Mouse (Mus musculus) layer of hippocampus, postnatal 14 days (tissue): Measurements from ENCODE around the gene Wfdc11. TPM values are rescaled to one million over a fixed set of nuclear protein-coding genes. Genes with fewer than 3 reads are reported as not detected.
"Not testable (repeated sequence)": the region's sequence is repeated elsewhere in the genome, so short reads cannot be mapped to it uniquely, and the experiment has no call there.

ENCODE experiments used
- DNase-seq, 2 experiments: peaks; one replicate each; pipeline ENCODE4 v3.0.0; 2021 to 2022; ENCODE audit warnings: low spot score in 2 of 2, mixed read lengths in 1 of 2
- long read RNA-seq, 2 experiments: library from polyadenylated mRNA; stranded (forward); transcript quantifications; one replicate each; pipeline ENCODE4 v2.0.0; 2021
- total RNA-seq, 2 experiments: library from RNA; stranded (reverse); gene quantifications; 2 replicates each; pipeline ENCODE4 v1.2.3; 2021

The Wfdc11 gene
- total RNA-seq: not detected
- long read RNA-seq, experiment 1: 0 reads
- long read RNA-seq, experiment 2: 0 reads

DNA sequence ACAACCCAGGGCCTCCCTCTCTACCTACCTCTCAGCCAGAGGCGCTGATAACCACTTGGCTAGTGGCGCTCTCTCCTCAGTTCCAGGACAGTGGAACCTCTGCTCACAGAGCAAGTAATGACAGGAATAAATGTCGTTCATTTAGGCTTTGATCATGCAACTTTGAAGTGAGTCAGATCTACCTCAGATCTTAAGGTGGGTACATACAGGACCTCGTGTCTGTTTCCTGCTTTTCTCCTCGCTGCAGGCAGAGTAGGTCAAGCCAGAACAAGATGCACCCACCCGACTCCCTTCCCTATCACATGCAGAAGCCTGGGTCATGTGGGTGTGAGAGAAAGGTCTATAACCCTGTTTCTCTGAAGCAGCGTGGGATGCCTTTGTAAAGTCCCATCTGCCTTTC is at the start of gene Wfdc11:
Gene Wfdc11 (minus strand): TSS at position 101 of the 400 bp plus-strand sequence.
- DNase-seq: no peak

DNA sequence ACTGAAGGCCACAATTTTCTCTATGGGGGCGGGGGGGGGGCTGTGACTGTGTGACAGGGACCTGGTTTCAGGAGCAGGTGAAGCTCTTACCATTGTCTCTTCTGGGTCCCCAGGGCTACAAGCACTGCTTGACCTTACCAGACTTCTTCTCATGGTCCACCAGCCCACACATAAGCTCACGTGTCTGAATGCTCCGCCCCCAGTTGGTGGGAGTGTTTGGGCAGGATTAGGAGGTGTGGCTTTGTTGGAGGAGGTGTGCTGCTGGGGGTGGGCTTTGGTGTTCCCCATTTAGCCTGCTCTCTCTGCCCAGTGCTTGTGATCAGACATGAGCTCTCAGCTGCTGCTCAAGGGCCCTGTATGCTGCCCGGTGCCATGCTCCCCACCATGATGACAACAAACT is 49.4 kb upstream of the Wfdc11 start:
- DNase-seq: no peak

DNA sequence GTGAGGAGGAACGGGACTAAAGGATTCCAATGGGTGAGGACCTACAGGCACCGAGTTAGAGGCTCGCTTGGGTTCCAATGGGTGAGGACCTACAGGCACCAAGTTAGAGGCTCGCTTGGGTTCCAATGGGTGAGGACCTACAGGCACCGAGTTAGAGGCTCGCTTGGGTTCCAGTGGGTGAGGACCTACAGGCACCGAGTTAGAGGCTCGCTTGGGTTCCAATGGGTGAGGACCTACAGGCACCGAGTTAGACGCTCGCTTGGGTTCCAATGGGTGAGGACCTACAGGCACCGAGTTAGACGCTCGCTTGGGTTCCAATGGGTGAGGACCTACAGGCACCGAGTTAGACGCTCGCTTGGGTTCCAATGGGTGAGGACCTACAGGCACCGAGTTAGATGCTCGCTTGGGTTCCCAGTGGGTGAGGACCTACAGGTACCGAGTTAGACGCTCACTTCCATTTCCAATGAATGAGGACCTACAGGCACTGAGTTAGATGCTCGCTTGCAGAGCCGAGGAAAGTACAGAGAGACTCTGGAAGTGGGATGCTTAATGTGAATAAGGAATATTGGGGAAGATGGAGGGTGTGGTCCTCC is 42.4 kb upstream of the Wfdc11 start:
- not testable (repeated sequence) for DNase-seq

DNA sequence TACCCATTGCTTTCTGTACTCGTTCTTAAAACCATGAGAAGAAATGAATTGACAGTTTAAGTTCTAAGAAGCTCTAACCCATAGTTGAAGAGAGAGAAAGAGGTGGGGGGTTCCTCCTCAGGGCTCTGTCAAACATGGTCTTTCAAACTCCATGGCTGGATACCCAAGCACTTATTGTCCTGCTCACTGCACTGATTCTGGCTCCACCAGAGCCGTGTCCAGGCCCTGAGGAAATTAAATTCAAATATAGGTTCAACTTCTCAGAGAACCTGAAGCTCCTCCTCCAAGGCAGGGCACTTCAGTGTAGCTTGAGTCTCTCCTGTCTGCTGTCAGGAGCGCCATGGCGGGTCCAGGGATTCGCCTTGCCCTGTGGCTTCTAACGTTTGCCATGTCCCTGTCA is 41.1 kb upstream of the Wfdc11 start, which contains the start of gene Spint5:
Gene Spint5 (plus strand): TSS at position 301 of the 400 bp plus-strand sequence.
- DNase-seq: no peak

DNA sequence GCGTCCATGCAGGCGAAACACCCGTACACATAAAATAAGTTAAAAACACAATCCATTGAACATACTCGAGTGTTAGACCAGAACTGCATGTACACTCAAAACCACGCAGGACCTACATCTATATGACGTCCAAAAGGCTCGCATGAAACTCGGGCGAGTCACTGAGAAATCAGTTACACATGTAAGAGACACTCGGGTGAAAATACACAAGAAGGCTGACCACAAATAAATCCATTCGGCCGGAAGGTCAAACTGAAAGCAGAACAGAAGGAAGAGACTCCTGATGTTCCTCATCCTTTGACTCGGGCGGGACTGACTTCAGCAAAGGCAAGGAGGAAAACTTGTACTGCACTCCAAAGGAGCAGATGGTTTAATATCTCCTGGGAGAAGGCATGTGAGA is 32.1 kb upstream of the Wfdc11 start:
- no peak for DNase-seq

DNA sequence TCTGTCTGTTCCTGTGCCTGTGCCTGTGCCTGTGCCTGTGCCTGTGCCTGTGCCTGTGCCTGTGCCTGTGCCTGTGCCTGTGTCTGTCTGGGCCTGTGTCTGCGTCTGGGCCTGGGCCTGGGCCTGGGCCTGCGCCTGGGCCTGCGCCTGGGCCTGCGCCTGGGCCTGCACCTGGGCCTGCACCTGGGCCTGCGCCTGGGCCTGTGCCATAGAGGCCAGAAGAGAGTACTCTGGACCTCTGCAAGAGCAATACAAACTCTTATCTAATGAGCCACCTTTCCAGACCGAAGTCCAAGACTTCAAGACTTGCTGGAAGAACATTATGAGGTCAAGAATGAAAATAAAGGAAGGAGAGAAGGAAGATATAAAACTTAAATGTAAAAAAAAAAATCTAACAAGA is 31.4 kb upstream of the Wfdc11 start:
- DNase-seq: no peak

DNA sequence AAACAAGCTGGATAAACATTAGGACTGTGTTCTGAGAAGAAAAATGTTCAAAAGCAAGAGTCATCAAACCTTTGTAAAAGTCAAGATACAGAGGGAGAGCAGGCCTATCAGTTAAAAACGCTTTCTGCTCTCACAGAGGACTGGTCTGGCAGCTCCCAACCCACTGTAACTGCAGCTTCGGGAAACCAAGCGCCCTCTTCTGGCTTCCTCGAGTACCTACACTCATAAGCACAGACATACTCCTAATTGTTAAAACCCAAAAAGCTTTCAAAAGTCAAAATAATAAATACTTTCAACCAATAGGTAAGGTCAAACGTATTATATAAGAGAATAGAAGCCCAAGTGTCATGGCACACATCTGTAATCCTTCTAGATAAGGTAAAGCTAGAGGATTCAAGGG is 30.3 kb upstream of the Wfdc11 start:
- no peak for DNase-seq

DNA sequence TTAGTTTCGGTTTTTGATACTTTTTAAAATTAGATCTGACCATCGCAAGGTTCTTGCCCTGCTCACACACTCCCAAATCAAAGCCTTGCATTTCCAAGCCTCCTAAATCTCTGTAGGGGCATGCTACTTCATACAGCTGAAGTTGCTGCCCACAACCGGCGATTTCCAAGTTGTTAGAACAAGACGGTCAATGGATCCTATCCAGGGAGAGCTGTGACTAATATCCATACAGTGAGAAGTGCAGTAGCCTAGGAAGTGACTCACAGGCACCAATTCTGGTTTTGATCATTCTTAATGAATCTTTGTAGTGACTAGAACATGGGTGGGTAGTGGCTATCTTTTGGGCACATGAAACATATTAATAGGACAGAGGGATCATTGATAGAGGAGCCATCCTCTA is 27.9 kb upstream of the Wfdc11 start:
- DNase-seq: no peak

DNA sequence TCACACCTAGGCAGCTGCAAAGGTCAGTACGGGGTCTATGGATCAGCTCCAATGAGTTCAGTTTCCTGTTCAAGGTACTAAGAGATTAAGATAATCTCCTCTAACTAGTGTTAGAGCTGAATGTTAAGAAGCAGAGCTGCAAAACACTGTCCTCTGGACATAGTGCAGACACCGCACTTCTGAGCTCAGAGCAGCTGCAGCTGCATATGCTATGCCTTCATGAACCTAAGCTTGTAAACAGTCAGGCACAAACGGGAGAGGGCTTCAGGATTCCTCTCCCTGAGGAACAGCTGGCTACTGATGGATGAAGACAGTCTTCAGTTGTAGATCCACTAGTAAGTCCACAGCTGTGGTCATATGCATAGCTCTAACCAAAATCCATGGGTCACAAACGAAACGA is 27.1 kb upstream of the Wfdc11 start:
- DNase-seq: no peak

DNA sequence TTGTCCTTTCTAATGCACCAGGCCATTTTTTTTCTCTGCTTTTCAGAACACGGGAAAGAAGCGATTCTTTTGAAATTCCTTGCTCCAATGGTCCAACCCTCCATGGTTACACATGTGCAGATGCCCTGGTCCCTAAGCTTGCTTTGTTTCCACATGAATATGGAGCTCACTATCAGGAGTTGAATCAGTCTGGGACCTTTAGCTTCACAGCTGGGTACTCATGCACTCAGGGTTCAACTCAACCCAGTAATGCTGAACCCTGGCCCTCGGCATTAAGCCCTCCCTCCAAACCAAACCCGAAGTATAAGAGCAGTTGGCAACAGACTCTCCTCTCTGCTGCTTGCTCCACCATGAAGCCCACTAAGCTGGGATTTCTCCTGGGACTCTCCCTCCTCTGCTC is 24.3 kb upstream of the Wfdc11 start, which contains the start of gene Spint4:
Gene Spint4 (plus strand): TSS at position 301 of the 400 bp plus-strand sequence.
- no peak for DNase-seq

DNA sequence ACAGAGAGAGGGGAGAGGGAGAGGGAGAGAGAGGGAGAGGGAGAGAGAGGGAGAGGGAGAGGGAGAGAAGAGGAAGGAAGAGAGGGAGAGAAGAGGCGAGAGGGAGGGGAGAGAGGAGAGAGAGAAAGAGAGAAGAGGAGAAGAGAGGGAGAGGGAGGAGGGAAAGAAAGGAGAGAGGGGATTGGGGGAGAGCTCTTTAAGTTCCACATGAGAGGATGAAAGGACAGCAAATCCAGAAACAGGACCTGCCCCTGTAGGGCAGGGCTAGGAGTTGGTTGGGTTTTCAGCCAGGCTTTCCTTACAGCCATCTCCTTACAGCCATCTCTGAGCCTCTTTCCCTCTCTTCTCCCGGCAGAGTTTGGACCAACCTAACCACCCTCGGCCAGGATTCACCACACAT is 10.9 kb upstream of the Wfdc11 start, which contains the start of gene Wfdc13:
Gene Wfdc13 (plus strand): TSS at position 301 of the 400 bp plus-strand sequence.
- no peak for DNase-seq

DNA sequence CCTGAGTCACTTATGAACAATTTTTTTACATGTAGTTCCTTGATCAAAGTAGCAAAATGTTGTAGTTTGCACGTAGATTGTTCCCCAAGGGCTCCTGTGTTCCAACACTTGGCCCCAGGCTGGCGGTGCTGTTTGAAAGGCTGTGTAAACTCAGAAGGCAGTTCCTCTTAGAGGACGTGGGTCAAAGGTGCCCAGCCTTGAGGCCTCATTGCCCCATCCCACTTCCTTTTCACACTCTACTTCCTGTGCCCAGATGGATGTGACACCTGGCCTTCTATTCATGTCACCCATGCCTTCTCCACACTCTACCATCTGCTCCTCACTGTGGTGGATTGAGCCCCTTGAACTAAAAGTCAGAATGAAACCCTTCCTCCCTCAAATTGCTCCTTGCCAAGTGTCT is 6.0 kb upstream of the Wfdc11 start:
- no peak for DNase-seq

DNA sequence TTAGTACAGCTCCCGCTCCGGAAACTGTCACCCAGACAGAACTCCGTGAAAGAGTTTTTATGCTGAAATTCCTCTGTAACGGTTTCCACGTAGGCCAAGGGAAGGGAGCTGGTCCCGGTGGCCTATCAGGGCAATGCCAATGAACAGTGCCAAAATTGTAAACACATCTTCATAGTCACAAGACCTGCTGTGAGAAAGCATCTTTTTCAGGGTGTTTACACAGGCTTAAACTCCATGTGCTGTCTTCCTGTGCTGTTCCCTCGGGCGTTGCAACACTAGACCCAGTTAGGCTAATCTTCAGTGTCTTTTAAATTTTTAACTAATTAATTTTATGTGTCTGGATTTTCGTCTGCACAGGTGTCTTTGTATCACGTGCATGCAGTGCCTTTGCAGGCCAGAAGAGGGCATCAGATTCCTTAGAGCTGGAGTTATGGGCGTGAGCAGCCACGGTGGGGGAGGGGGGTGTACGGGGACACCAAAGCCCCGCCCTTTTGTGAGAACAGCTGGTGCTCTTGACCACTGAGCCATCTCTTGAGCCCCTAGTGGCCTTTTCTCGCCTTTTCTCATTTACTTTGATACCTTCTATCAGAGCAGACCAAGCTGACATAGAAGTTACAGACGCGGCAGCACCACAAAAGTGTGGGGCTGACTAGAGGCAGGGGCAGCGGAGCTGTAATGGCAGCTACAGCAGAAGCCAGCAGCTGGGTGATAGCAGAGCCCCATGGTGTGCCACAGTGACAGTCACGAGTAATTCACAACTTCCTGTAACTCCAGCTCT is 5.2 kb upstream of the Wfdc11 start:
- peak; percentile 54 to 64 for DNase-seq

DNA sequence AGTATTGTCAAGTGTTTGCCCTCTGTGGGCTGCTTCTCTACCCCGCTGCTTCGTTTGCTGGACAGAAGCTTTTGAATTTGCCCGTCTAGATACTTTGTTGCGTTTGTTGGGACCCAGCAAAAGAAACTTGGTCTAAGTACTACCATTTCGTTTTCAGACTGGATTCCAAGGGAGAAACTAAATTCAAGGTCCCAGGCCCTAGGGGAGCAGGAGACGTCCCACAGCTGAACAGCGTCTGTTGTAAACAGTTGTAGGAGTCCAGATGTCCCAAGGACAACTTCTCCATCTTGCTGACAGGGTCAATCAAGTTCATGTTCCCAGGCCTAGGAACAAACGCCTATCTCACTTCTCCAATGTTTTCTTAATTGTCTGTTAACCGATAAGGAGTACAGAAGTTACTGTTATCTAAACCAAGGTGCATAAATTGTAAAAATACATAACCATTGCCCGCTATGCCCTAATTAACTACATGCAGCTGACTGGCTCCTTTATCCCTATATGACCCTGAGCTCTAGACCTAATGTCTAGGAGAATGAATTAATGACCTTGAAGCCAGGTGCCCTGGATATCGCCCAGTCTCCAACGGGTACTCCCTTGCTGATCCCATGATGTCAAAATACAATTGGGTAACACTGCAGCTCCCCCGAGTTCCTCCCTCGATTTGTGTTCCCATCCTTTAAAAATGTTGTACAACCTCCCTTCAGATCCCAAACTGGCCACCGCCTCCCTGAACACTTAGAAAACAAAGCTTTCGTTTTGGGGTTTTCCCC is 3.2 kb upstream of the Wfdc11 start:
- no peak for DNase-seq

DNA sequence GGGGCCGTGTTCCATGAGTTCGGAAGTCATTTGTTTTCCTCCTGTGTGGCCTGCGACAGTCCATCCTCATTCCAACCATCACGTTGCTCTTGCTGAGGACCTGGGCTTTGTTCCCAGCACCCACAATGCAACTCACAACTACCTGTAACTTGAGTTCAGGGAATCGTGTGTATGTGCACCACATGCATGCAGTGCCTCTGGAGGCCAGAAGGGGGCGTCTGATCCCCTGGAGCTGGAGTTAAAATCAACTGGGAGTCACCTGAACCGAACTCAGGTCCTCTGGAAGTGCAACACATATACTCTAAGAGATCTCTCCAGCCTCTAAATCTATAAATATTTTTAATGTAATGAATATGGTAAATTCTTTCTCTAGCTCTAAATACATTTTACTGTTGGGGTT is 2.2 kb upstream of the Wfdc11 start:
- no peak for DNase-seq

DNA sequence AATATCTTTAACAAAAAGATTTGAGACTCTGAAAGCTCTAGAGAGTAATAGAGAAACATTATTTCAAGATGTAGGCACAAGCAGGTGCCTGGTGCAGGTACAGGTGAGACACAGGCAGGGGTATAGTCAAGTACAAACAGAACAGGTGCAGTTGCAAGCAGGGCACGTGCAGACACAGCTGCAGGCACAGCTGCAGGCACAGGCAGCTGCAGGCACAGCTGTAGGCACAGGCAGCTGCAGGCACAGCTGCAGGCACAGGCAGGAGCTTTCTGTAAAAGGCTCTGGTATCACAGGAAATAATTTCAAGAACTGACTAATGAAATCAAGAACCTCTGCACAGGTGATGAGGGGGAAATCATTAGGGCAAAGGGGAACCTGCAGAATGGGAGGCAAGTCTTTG is 2.9 kb downstream of the Wfdc11 start:
- DNase-seq: no peak

DNA sequence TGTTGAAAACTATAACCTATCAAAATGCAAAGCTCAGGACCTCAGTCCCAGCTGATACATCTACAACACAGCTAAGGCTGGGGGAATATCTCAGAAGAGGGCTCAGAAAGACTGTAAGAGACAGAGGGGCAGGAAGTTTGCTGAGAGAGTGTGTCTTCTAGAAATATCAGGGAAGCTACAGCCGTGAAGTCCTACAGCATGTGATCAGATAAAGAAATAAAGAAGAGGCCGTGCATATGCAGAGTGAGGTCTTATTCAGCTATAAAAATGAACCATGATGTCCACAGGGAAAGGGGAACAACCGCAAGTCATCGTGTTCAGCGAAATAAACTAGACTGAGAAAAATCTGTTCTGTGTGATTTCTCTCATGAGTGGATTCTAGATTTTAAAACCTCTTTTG is 3.6 kb downstream of the Wfdc11 start:
- DNase-seq: no peak

DNA sequence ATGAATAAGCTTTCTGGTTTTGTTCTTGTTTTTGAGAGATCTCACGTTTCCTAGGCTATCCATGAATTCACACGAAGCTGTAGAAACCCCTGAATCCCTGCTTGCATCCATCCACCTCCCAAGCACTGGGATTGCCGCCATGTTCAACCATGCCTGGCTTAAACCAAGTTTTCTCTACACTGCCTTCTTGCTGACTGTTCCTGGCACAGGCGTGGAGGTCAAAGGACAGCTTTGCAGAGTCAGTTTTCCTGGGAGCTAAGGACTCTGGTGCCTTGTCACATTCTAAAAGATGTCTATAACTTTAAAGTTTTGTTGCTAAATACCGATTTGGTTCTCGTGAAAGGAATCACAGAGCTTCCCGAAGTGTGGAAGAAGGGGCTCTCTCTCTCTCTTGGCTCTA is 9.0 kb downstream of the Wfdc11 start:
- no peak for DNase-seq

DNA sequence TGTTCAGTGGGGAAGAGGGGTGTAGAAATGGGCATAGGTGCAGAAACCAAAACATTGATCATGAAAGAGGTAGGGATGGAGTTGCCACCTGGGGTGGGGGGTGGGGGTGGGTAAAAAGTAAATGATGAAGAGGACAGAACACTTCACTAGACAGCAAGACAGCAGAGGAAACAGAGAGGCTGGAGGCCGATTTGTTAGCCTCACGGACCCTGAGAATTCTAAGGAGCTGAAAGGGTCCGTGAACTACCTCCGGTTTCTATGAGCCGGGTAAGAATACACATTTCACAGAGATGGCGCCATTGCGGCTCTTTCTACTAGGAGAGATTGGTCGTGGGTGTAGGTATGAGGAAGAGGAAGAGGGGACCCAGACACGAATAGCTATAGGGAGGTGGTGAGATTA is 17.4 kb downstream of the Wfdc11 start, which contains the start of gene Wfdc9:
Gene Wfdc9 (minus strand): TSS at position 101 of the 400 bp plus-strand sequence.
- no peak for DNase-seq

DNA sequence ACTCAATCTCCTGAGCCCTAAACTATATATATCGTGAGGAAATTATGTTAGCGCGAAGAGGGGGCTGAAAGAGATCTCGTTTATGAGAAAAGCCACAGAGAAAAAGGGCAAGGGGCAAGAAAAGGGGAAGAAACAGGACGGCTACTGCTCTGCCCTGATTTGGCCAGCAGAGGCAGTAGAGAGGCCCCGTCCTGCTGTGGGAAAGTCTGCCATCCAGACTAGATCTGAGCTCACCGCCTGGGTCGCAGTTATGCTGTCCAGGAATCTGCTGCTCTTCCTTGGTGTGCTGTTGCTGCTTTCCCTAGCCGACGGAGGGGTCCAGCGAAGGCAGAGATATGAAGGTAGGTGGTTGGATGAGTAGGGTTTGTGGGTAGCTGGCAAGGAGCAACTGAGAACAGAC is 18.0 kb downstream of the Wfdc11 start, which contains the start of gene Wfdc10:
Gene Wfdc10 (plus strand): TSS at position 189 of the 400 bp plus-strand sequence.
- peak in 1 of 2 experiments; percentile 11 for DNase-seq

DNA sequence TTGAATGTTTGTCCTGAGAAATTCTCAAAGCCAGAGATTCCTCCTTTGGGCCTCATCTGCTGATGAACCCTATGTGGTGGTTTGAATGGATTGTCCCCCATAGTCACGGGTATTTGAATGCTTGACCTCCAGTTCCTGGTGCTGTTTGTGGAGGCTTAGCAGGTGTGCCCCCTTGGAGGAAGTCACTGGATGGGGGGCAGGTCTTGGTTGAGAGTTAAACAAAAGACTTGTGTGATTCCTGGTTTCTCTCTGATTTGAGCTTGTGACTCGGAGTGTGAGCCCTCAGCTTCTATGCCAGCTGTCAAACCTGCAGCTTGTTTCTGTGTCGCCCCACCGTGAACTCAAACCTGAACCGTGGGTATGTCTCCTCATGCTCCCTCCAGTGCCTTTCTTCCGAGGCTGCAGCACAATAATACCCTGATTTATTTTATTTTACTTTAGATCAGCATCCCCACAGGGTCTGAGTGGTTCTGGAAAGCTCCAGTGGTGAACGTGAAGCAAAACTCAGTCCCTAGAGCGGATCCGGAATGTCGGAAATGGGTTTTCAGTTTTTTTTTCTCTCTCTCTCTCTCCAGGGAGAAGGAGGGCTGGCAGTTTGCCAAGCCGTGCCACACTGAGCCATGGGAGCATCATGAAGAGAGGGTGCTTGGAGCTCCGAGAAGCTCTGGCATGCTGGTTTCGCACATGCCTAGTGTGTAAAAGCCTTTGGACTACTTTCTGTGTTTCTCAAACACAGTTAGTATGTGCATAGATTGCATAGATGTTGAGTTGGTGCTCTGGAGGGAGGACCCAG is 31.8 kb downstream of the Wfdc11 start:
- DNase-seq: peak; percentile 7 to 16
